Mouse (Mus musculus): ENCODE results near the gene Castor2. TPM values are rescaled to one million over a fixed set of nuclear protein-coding genes. Genes with fewer than 3 reads are reported as not detected.

Gene Castor2
- 9.8 and 10.6 TPM in 2 replicates for polyA plus RNA-seq (2012; rRNA removed)

DNA sequence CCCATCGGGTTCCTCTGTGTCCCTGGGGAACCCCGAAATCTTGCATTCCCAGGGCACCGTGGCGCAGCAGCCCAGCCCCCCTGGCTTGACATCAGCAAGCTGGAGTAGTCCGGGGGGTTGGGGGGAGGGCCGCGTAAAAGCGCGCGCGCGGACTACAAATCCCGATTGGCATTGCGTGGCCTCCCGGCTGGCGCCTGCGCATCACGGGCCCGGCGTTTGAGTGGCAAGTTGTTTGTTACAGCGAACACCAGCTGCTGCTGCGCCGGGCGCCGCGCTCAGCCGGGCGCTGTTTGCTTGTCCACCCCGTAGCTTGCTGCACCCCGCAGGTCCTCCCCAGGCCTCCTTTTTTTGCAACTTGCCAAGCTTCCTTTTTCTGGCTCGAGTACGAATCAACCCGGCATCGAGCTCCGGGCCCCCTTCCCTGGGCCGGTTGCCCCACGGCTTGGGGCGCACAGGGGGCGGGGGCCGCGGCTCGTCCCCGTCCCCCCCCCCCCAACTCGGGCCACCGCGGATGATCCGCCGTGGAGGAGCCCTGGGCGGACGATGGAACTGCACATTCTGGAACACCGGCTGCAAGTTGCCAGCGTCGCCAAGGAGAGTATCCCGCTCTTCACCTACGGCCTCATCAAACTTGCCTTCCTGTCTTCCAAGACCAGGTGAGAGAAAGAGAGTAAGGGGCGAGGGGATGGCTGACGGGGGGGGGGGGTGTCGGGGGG lies at the start of gene Castor2:
Gene Castor2 (plus strand): TSS at position 216 of the 716 bp plus-strand sequence.

DNA sequence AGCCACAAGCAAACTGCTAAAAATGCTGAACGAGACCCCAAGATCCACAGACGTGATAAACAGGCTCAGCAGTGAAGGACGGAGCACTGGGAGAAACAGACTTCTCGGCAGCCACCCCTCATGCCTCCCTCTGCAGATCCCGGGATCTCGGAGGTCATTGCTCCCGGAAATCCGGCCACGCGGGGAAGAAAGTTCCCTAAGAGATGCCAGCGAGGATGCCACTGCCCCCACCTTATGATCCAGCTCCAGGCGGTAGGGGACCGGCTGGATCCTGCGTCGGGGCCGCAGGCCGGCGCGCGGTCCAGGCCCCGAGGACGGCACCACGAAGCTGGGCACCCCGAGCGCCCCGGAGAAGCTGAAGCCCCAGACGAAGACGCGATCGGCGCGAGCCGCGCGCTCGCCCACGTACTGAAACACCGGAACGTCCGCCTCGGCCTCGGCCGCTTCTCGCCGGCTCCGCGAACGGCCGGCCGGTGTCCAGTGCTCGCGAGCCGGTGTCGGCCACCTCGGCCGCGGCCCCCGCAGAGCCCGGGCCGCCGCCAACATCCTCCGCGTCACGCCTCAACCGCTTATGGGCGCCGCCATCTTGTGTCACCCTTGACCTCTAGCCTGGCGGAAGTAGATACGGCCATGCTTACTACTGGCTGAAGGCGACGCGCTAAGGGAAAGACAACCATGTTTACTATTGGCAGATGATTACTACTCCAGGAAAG lies 76.8 kb downstream of the Castor2 start, which contains the start of gene Rcc1l:
Gene Rcc1l (minus strand): TSS at position 606 of the 713 bp plus-strand sequence.

DNA sequence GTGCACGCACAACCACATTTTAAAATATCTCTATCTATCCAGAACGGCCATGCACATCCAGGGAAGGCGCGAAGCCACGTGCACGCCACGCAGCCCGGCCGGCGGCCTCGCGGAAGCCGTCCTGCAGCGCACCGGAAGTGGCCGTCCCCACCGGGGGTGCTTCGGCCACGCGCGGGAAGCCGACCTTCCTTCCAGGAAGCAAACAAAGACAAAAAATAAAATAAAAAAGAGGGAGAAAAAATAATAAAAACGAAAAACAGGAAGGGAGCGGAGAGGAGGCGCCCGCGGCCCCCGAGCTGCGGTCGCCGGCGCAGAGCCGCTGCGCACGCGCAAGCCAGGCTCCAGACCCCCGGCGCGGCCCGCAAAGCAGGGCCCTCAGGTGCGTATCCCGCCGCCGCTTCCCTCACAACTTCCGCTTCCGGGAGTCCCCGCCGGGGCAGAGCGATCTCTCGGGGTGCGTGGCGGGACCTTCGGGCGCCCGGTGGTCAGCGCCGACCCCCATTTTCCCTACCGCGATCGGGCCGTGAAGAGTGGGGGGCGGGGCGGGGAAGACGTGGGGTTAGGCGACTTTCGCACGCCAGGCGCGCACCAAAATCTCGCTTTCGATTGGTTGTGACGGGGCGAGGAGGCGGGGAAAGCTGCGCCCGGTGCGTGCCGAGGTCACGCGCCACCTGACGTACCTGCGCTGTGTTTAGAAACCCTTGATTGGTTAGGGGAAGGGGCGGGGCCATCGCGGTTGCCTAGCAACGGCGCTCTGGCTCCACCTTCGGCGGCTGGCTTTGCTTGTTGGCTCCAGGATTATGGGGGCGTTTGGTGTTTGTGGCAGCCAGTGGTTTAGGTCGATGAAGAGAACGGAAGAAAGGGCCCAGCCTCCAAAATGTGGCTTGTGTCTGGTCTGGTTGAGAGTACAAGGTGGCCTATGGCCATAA lies 84.6 kb downstream of the Castor2 start, which contains the start of gene Gtf2ird2:
Gene Gtf2ird2 (plus strand): TSS at position 140 of the 929 bp plus-strand sequence.

Other genes with a start within 250 kb of the Castor2 start
- 23.8 and 26.1 TPM in 2 replicates for gene Rcc1l, start 77.1 kb downstream of the Castor2 start, polyA plus RNA-seq (2012; rRNA removed)
- 13.9 and 14.8 TPM in 2 replicates for gene Gtf2ird2, start 84.3 kb downstream of the Castor2 start, polyA plus RNA-seq (2012; rRNA removed)
- gene Ncf1, start 129.9 kb downstream of the Castor2 start, polyA plus RNA-seq (2012; rRNA removed), result 3.6 and 5.9 TPM in 2 replicates
- 203 and 272 TPM in 2 replicates for gene Gtf2i, start 215.0 kb downstream of the Castor2 start, polyA plus RNA-seq (2012; rRNA removed)